Mouse (Mus musculus) heart, postnatal 4 days (tissue): ENCODE measurements around the gene Uqcrc1. TPM values are rescaled to one million over a fixed set of nuclear protein-coding genes. Genes with fewer than 3 reads are reported as not detected.

Source experiments
- DNase-seq: peaks from one replicate; pipeline ENCODE4 v3.0.0; 2021
- total RNA-seq, 2 experiments: library from RNA; stranded (reverse); gene quantifications; 2 replicates each; pipeline ENCODE4 v1.2.3; 2021

The Uqcrc1 gene
- 1,000 to 10,000 TPM; 1,397 to 1,461 TPM for total RNA-seq

- peak; percentile 97 for DNase-seq
Observed at GRCm38 (mm10) chr9:108936418-108937364, at the start of gene Uqcrc1. Gene Uqcrc1 (plus strand): TSS chr9:108936633.

- no peak for DNase-seq
Observed at GRCm38 (mm10) chr9:108912308-108912707, 24.1 kb upstream of the Uqcrc1 start.

- DNase-seq, result no peak
Observed at GRCm38 (mm10) chr9:108913161-108913560, 23.3 kb upstream of the Uqcrc1 start.

- DNase-seq, result no peak
Observed at GRCm38 (mm10) chr9:108913621-108914020, 22.8 kb upstream of the Uqcrc1 start.

GRCm38 (mm10) chr9:108914491-108914890 lies 21.9 kb upstream of the Uqcrc1 start, which contains the start of gene Tmem89:
Gene Tmem89 (plus strand): TSS chr9:108914619.
- peak; percentile 48 for DNase-seq

GRCm38 (mm10) chr9:108925897-108926296 lies 10.5 kb upstream of the Uqcrc1 start:
- no peak for DNase-seq

GRCm38 (mm10) chr9:108928424-108928823 lies 8.0 kb upstream of the Uqcrc1 start:
- DNase-seq, result no peak

- DNase-seq, result no peak
Observed at GRCm38 (mm10) chr9:108935991-108936390, 442 bp upstream of the Uqcrc1 start.

- no peak for DNase-seq
Observed at GRCm38 (mm10) chr9:108945111-108945510, 8.7 kb downstream of the Uqcrc1 start.

GRCm38 (mm10) chr9:108945608-108946007 lies 9.2 kb downstream of the Uqcrc1 start:
- no peak for DNase-seq

- DNase-seq, result peak; percentile 73
Observed at GRCm38 (mm10) chr9:108949231-108949966, 13.0 kb downstream of the Uqcrc1 start.

- DNase-seq, result peak; percentile 48
Observed at GRCm38 (mm10) chr9:108949967-108950728, 13.7 kb downstream of the Uqcrc1 start.

GRCm38 (mm10) chr9:108953081-108953636 lies 16.7 kb downstream of the Uqcrc1 start, which contains the start of gene Col7a1:
Gene Col7a1 (plus strand): TSS chr9:108953586.
- DNase-seq, result no peak

GRCm38 (mm10) chr9:108955241-108955640 lies 18.8 kb downstream of the Uqcrc1 start:
- no peak for DNase-seq

- DNase-seq, result no peak
Observed at GRCm38 (mm10) chr9:108955846-108956245, 19.4 kb downstream of the Uqcrc1 start.

GRCm38 (mm10) chr9:108963577-108963976 lies 27.1 kb downstream of the Uqcrc1 start:
- DNase-seq, result no peak

- DNase-seq, result no peak
Observed at GRCm38 (mm10) chr9:108964338-108964737, 27.9 kb downstream of the Uqcrc1 start.

GRCm38 (mm10) chr9:108970623-108971022 lies 34.2 kb downstream of the Uqcrc1 start:
- peak; percentile 39 for DNase-seq

GRCm38 (mm10) chr9:108976483-108976882 lies 40.0 kb downstream of the Uqcrc1 start:
- DNase-seq, result no peak

GRCm38 (mm10) chr9:108977966-108978365 lies 41.5 kb downstream of the Uqcrc1 start:
- DNase-seq, result no peak

- no peak for DNase-seq
Observed at GRCm38 (mm10) chr9:108982498-108982897, 46.1 kb downstream of the Uqcrc1 start.

GRCm38 (mm10) chr9:108983209-108983608 lies 46.8 kb downstream of the Uqcrc1 start:
- DNase-seq, result no peak
